Mouse (Mus musculus): ENCODE measurements around the gene Glg1.

- TF ChIP-seq CTCF (conservative IDR thresholded peaks at IDR 0.05; ENCODE audit: insufficient read depth, insufficient read length, low read depth, low read length): no peak
- no peak for TF ChIP-seq POLR2A (IDR thresholded peaks at IDR 0.05; ENCODE audit: low read depth, low read length)
These were observed 1.2 kb upstream of the Glg1 start for GRCm38 (mm10) chr8:111260251-111260650.
